Mouse (Mus musculus): Measurements from ENCODE around the gene Tmem240. TPM values are rescaled to one million over a fixed set of nuclear protein-coding genes. Genes with fewer than 3 reads are reported as not detected.

The Tmem240 gene
- 1 to 10 TPM; 1.1 to 1.4 TPM for total RNA-seq (2023)

GRCm38 (mm10) chr4:155734350-155734941 is at the start of gene Tmem240:
Gene Tmem240, plus strand, starts transcription at chr4:155734800.

GRCm38 (mm10) chr4:155694111-155694481 is 40.5 kb upstream of the Tmem240 start, which contains the start of gene Fndc10:
Gene Fndc10, plus strand, starts transcription at chr4:155694342.

GRCm38 (mm10) chr4:155704721-155705591 is 29.6 kb upstream of the Tmem240 start, which contains the start of gene Ssu72:
Gene Ssu72, plus strand, starts transcription at chr4:155704800.

GRCm38 (mm10) chr4:155760613-155761355 is 26.2 kb downstream of the Tmem240 start, which contains the start of gene Atad3a:
Gene Atad3a, minus strand, starts transcription at chr4:155761093.

GRCm38 (mm10) chr4:155774280-155774754 is 39.7 kb downstream of the Tmem240 start, which contains the start of gene Vwa1:
Gene Vwa1, minus strand, starts transcription at chr4:155774698.

GRCm38 (mm10) chr4:155785819-155786218 is 51.2 kb downstream of the Tmem240 start, which contains the start of gene Tmem88b:
Gene Tmem88b, minus strand, starts transcription at chr4:155785874.

GRCm38 (mm10) chr4:155790021-155790489 is 55.5 kb downstream of the Tmem240 start, which contains the start of gene Ankrd65:
Gene Ankrd65, plus strand, starts transcription at chr4:155790439.

Other genes with a start within 250 kb of the Tmem240 start
- 100 to 1,000 TPM; 248 to 296 TPM for gene Gnb1, start 243.4 kb upstream of the Tmem240 start, total RNA-seq (2023)
- 10 to 100 TPM; 51.8 to 53.8 TPM for gene Nadk, start 172.4 kb upstream of the Tmem240 start, total RNA-seq (2023)
- gene Slc35e2, start 133.4 kb upstream of the Tmem240 start, total RNA-seq (2023), result 10 to 100 TPM; 30.9 to 33.6 TPM
- gene Cdk11b, start 109.9 kb upstream of the Tmem240 start, total RNA-seq (2023), result 100 to 1,000 TPM; 136 to 169 TPM
- not detected for gene Gm10563, start 89.4 kb upstream of the Tmem240 start, total RNA-seq (2023)
- under 1 TPM in 1 of 2 experiments, not detected in 1; 0.52 TPM for gene Mmp23, start 81.4 kb upstream of the Tmem240 start, total RNA-seq (2023)
- 10 to 100 TPM; 42.4 to 53.7 TPM for gene Mib2, start 65.6 kb upstream of the Tmem240 start, total RNA-seq (2023)
- gene Fndc10, start 40.5 kb upstream of the Tmem240 start, total RNA-seq (2023), result 1 to 10 TPM; 8.1 to 9.0 TPM
- gene Ssu72, start 30.0 kb upstream of the Tmem240 start, total RNA-seq (2023), result 10 to 100 TPM; 85.5 to 85.9 TPM
- gene Atad3a, start 26.3 kb downstream of the Tmem240 start, total RNA-seq (2023), result 10 to 100 TPM; 54.6 to 56.0 TPM
- gene Vwa1, start 39.9 kb downstream of the Tmem240 start, total RNA-seq (2023), result not detected
- gene Tmem88b, start 51.1 kb downstream of the Tmem240 start, total RNA-seq (2023), result not detected
- not detected for gene Ankrd65, start 55.6 kb downstream of the Tmem240 start, total RNA-seq (2023)
- 10 to 100 TPM; 46.5 to 54.4 TPM for gene Mrpl20, start 68.1 kb downstream of the Tmem240 start, total RNA-seq (2023)
- gene Ccnl2, start 77.7 kb downstream of the Tmem240 start, total RNA-seq (2023), result 100 to 1,000 TPM; 225 to 247 TPM
- gene Aurkaip1, start 96.5 kb downstream of the Tmem240 start, total RNA-seq (2023), result 10 to 100 TPM; 85.7 to 88.9 TPM
- gene Mxra8, start 104.9 kb downstream of the Tmem240 start, total RNA-seq (2023), result 1 to 10 TPM; 4.2 to 5.4 TPM
- 10 to 100 TPM; 75.5 to 75.8 TPM for gene Dvl1, start 112.6 kb downstream of the Tmem240 start, total RNA-seq (2023)
- gene Tas1r3, start 128.6 kb downstream of the Tmem240 start, total RNA-seq (2023), result 1 to 10 TPM; 2.7 to 2.8 TPM
- 10 to 100 TPM; 11.5 to 12.6 TPM for gene Cptp, start 134.6 kb downstream of the Tmem240 start, total RNA-seq (2023)
- 10 to 100 TPM; 62.8 to 66.9 TPM for gene Ints11, start 134.7 kb downstream of the Tmem240 start, total RNA-seq (2023)
- gene Pusl1, start 157.0 kb downstream of the Tmem240 start, total RNA-seq (2023), result 10 to 100 TPM; 35.4 to 47.7 TPM
- gene Acap3, start 157.0 kb downstream of the Tmem240 start, total RNA-seq (2023), result 10 to 100 TPM; 58.7 to 66.4 TPM
- 100 to 1,000 TPM; 121 to 130 TPM for gene Ube2j2, start 209.0 kb downstream of the Tmem240 start, total RNA-seq (2023)
- 1 to 10 TPM; 6.3 to 7.8 TPM for gene C1qtnf12, start 227.5 kb downstream of the Tmem240 start, total RNA-seq (2023)

Data from T-cell, adult 66 days (primary cell).